Mouse (Mus musculus) brain, embryonic 14.5 days (tissue): Measurements from ENCODE around the gene Endou.

Experiments
- CTCF ChIP-seq: fragments of 200-500 bp; IDR thresholded peaks from 2 replicates; pipeline ENCODE4 v1.5.1; 2012; ENCODE audit warnings: inconsistent platforms, mild to moderate bottlenecking, moderate library complexity, borderline replicate concordance; ENCODE audit not compliant: insufficient read depth, insufficient read length; ENCODE audit errors: extremely low read depth
- POLR2A ChIP-seq: fragments of 200-500 bp; IDR thresholded peaks from 2 replicates; pipeline ENCODE4 v1.6.1; 2012; ENCODE audit warnings: mild to moderate bottlenecking, inconsistent platforms, borderline replicate concordance; ENCODE audit not compliant: poor library complexity, insufficient read depth, insufficient read length, severe bottlenecking; ENCODE audit errors: extremely low read depth

DNA sequence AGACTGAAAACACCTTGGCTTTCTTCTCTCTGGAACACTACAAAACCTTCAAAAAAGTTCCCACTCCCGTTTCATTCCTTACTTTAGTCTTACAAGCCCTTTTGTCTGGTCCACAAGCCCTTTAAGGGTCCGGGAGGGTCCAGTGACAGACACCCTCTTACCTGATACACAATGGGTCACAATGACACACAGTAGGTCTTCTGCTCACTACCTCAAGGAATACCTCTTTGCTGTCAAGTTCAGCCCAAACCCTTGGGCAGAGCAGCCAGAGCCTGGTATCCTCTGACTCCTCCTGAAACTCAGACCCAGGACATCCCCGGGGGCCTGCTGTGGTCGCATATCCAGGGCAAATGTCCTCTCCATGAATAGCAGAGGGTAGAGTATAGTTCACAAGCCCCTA, 17.8 kb upstream of the Endou start:
- no peak for TF ChIP-seq POLR2A
- no peak for TF ChIP-seq CTCF
